Mouse (Mus musculus) neural tube, embryonic 14.5 days (tissue): Measurements from ENCODE around the gene Stoml1. TPM values are rescaled to one million over a fixed set of nuclear protein-coding genes. Genes with fewer than 3 reads are reported as not detected.
"Not testable (repeated sequence)": the region's sequence is repeated elsewhere in the genome, so short reads cannot be mapped to it uniquely, and the experiment has no call there.

Experiments
- ATAC-seq: fragments of 200-750 bp; cut with Nextera tagmentation; 2 replicates; pipeline ENCODE4 v1.8.0; 2017; ENCODE audit warnings: low read depth, mild to moderate bottlenecking, moderate TSS enrichment, moderate library complexity
- H3K27ac ChIP-seq: fragments of 300-500 bp; sonication (generic); 2 replicates; pipeline ENCODE4 v1.5.1; 2014; ENCODE audit warnings: low read depth, mild to moderate bottlenecking, control low read depth, low read length, moderate library complexity, mixed read lengths
- H3K27me3 ChIP-seq: fragments of 300-500 bp; sonication (generic); 2 replicates; pipeline ENCODE4 v1.6.1; 2014; ENCODE audit warnings: low read length; ENCODE audit not compliant: control insufficient read depth, insufficient read depth
- H3K36me3 ChIP-seq: fragments of 300-500 bp; sonication (generic); 2 replicates; pipeline ENCODE4 v1.6.1; 2014; ENCODE audit warnings: low read length, mixed read lengths; ENCODE audit not compliant: control insufficient read depth, insufficient read depth
- H3K4me1 ChIP-seq: fragments of 300-500 bp; sonication (generic); 2 replicates; pipeline ENCODE4 v1.6.1; 2014; ENCODE audit warnings: low read length; ENCODE audit not compliant: control insufficient read depth, insufficient read depth
- H3K4me2 ChIP-seq: fragments of 300-500 bp; sonication (generic); 2 replicates; pipeline ENCODE4 v1.6.1; 2014; ENCODE audit warnings: mild to moderate bottlenecking, low read depth, low read length, control low read depth
- H3K4me3 ChIP-seq: fragments of 300-500 bp; sonication (generic); 2 replicates; pipeline ENCODE4 v1.5.1; 2014; ENCODE audit warnings: low read depth, low read length, control low read depth, mixed read lengths
- H3K9ac ChIP-seq: fragments of 300-500 bp; sonication (generic); replicated peaks from 2 replicates; pipeline ENCODE4 v1.6.1; 2014; ENCODE audit warnings: low read depth, mild to moderate bottlenecking, control low read depth, low read length, mixed read lengths
- H3K9me3 ChIP-seq: fragments of 300-500 bp; sonication (generic); 2 replicates; pipeline ENCODE4 v1.6.1; 2016; ENCODE audit warnings: low read length; ENCODE audit not compliant: control insufficient read depth
- WGBS: fragments of 180-500 bp; shearing (Covaris S2); extraction: QIAGEN DNeasy Blood & Tissue Kit; methylation state at CpG from one replicate; pipeline ENCODE4 v1.1.7; 2014; 5-methylcytosine and 5-hydroxymethylcytosine counted together
- polyA plus RNA-seq: library from polyadenylated mRNA; unstranded; fragments of >200 nt; fragmentation: Nextera tagmentation; extraction: Ambion mirVana; gene quantifications from 2 replicates; pipeline ENCODE4 v1.2.1, GENCODE M21; 2014

Stoml1 gene
- polyA plus RNA-seq, 1 experiment from 2014 or later, result 129 TPM

DNA sequence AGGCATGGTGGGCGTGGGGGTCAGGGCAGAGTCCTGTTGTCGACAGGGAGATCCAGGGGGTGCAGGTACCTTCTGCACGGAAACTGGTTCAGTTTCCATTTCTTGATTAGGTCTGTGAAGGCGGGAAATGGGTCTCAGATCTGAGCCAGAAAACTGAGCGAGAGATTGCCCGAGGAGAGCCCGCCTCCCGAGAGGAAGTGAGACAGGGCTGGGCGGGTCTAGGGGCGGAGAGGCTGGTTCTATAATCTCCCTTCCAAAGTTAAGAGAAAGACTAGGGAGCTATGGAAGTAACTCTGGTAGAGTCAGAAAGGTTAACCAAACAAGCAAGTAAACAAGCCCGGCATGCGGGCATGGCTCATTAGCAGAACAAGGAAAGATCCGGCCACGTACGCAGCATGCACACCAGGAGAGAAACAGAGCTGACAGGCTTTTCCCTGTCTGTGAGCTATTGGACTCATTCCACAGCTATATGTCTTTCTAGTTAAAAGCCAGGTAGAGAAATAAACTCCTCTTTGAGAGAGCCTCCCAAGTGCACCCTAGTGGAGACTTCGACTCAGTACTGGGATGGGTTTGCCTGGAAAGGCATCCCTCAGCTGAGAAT is 3.3 kb upstream of the Stoml1 start, which contains the start of gene Pml:
Gene Pml (minus strand): TSS at position 195 of the 601 bp plus-strand sequence.
- Histone ChIP-seq H3K36me3 (no peaks in the 10 kb centered on the region), H3K27me3 (no peaks in the 10 kb centered on the region), H3K27ac (0 out of 2 replicates have a peak within 1 kb of the TSS, but pooled peaks have one; percentile 12), H3K4me3 (peak within 1 kb of the TSS; percentile 29), H3K4me2 (peak within 1 kb of the TSS; percentile 52), H3K9ac (peak within 1 kb of the TSS; percentile 39; the same call in 1 of the 2 replicates), H3K9me3 (no peaks in the 10 kb centered on the region), H3K4me1 (peaks cover 9% of the 10 kb centered on the region; the same call in 1 of the 2 replicates)
- no peak for ATAC-seq
- WGBS, result 3% methylated on average over 16 of the region's 16 CpGs

DNA sequence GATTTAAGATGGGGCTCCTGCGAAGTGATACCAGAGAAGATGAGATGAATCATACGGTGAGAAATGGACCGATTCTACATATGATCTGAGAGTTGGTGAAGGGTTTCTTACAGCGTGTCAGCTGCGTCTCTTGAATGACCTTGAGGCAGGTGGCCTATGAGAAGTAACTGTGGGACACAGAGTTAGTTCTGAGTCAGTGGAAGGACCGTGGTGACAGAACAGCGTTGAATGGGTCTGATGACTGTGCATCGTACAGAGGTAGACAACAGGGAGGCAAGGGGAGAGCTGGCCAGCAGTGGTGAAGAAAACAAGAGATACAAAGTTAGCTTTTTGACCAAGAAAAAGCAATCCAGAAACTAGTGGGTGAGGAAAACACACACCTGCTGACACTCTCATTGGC is 2.6 kb upstream of the Stoml1 start:
- Histone ChIP-seq H3K9ac (no peak overlapping the region), H3K4me2 (peak overlapping the region; percentile 52; the same call in 1 of the 2 replicates), H3K36me3 (no peaks in the 10 kb centered on the region)

DNA sequence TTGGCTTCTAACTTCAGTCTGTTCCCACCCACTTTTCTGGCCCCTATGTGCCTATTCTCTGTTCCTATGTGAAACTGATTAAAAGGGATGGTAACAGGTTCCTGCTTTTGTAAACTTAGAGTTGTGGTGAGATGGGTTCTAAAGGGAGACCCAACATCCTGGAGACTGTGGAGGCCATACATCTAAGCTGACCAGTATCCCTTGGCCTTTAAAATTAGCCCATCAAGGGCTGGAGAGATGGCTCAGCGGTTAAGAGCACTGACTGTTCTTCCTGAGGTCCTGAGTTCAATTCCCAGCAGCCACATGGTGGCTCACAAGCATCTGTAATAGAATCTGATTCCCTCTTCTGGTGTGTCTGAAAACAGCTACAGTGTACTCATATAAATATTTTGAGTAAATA is 2.2 kb upstream of the Stoml1 start:
- ATAC-seq, H3K9me3 ChIP-seq, H3K36me3 ChIP-seq, H3K4me3 ChIP-seq, H3K27ac ChIP-seq, H3K9ac ChIP-seq, H3K4me2 ChIP-seq, H3K4me1 ChIP-seq, H3K27me3 ChIP-seq: not testable (repeated sequence)
- WGBS, result 100% methylated on average over 1 of the region's 1 CpGs

More for the DNA sequence above, 2.6 kb upstream of the Stoml1 start:
- no peak for ATAC-seq
- Histone ChIP-seq H3K27me3 (no peaks in the 10 kb centered on the region), H3K4me1 (peaks cover 9% of the 10 kb centered on the region; the same call in 1 of the 2 replicates), H3K9me3 (no peaks in the 10 kb centered on the region), H3K27ac (0 out of 2 replicates have a peak overlapping the region, but pooled peaks have one; percentile 12), H3K4me3 (no peak overlapping the region)
- WGBS, result 74% methylated on average over 8 of the region's 8 CpGs

DNA sequence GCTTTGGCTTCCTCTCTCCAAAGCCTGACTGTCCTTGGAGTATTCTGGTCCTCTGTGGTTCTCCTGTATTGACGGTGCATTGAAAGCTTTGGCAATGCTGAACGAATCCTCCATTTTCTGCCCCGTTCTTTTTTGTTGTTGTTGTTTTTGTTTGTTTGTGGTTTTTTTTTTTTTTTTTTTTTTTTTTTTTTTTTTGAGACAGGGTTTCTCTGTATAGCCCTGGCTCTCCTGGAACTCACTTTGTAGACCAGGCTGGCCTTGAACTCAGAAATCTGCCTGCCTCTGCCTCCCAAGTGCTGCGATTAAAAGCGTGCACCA is 800 bp downstream of the Stoml1 start:
- ATAC-seq, H3K36me3 ChIP-seq, H3K9me3 ChIP-seq, H3K4me1 ChIP-seq, H3K27me3 ChIP-seq: not testable (repeated sequence)
- Histone ChIP-seq H3K4me3 (peak overlapping the region; percentile 88), H3K4me2 (peak overlapping the region; percentile 76), H3K27ac (peak overlapping the region; percentile 75), H3K9ac (peak overlapping the region; percentile 86)
- 66% methylated on average over 5 of the region's 5 CpGs for WGBS

DNA sequence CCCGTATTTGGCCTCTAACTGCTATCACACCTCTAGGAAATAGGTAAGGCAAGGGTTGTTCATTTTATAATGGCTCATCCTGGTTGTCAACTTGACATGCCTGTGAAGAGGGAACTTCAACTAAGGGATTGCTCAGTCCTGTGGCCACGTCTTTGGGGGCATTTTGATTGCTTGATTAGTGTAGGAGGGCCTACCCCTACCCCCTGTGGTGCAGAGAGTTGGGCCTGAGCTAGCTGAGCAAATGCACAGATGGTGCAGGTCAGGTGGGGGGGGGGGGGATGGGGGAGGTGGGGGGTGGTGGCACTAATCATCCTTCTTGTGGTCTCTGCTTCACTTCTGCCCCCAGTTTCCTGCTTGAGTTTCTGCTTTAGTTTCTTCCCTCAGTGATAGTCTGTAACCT is 2.1 kb downstream of the Stoml1 start:
- no peaks in the 10 kb centered on the region for H3K27me3 ChIP-seq
- ATAC-seq, result no peak
- H3K4me2 ChIP-seq, result no peak overlapping the region
- H3K27ac ChIP-seq, result no peak overlapping the region
- no peaks in the 10 kb centered on the region for H3K9me3 ChIP-seq
- peaks cover 15% of the 10 kb centered on the region; the same call in 1 of the 2 replicates for H3K36me3 ChIP-seq
- peaks cover 5% of the 10 kb centered on the region; the same call in 1 of the 2 replicates for H3K4me1 ChIP-seq
- WGBS, result 52% methylated on average over 2 of the region's 2 CpGs
- H3K4me3 ChIP-seq, result no peak overlapping the region
- no peak overlapping the region for H3K9ac ChIP-seq

DNA sequence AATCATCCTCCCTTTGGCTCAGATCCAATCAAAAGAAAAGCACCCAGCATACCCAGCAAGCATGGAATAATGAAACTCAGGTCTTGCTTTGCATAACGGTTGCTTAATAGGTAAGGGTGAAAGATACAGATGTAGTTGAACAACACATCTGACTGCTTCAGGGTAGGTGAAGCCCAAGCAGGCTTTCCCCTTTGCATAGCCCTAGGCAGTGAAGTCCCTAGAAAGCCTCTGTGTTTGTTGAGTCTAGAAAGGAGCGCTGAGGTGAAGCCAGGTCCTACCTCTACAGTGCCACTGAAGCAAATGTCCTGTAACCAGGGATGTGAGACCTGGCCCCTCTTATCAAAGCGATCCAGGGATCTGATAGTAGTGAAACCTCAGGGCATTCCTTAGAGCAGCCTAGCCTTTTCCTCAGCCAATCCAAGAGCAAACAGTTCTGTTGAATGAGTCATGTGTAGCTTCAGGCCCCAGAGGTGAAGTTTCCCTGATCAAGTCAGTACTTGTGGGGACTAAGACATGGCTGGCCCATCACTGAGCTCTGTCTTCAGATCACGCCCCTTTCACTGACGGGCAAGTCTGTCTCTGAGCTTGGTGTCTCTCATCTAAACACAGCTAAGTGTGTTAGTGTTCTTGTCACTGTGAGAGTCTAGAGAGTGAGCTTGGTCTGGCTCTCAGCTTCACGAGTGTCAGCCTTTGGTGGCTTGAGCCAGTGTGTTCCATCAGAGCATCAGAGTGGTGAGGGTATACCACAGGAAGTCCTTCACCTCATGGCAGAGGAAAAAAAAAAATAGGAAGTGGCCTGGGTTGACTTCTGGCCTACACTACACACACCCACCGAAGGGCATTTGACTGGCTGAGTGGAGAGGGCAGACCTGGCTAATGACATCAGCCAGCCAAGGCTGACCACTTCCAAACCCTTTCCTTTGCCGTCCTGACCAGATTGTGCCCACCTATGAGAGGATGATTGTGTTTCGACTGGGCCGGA is 3.0 kb downstream of the Stoml1 start:
- no peak overlapping the region for H3K9ac ChIP-seq
- H3K36me3 ChIP-seq, result peaks cover 19% of the 10 kb centered on the region; the same call in 1 of the 2 replicates
- no peak overlapping the region for H3K27ac ChIP-seq
- H3K4me2 ChIP-seq, result no peak overlapping the region
- 94% methylated on average over 10 of the region's 10 CpGs for WGBS
- no peaks in the 10 kb centered on the region for H3K9me3 ChIP-seq
- ATAC-seq, result no peak
- peaks cover 3% of the 10 kb centered on the region; the same call in 1 of the 2 replicates for H3K4me1 ChIP-seq
- H3K27me3 ChIP-seq, result no peaks in the 10 kb centered on the region
- no peak overlapping the region for H3K4me3 ChIP-seq

DNA sequence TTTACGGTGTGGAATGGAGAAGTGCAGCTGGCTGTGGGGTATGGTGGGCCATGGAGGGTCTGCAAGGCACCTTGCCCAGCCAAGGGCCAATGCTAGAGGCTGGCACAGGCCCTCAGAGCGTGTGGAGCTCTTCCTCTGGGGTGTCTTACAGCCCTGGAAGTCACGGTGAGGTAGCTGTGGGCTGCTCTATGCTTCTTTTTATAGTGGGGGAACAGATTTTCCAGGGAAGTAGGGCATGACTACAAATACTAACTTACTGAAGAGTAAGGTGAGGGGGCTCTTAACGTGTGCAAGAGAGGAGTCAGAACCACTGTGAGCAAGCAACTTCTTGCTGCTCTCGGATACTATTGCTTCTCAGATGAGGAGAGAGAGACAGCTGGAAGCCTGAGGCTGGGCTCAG is 9.5 kb downstream of the Stoml1 start:
- no peaks in the 10 kb centered on the region for H3K4me1 ChIP-seq
- 94% methylated on average over 5 of the region's 5 CpGs for WGBS
- no peaks in the 10 kb centered on the region for H3K27me3 ChIP-seq
- H3K4me3 ChIP-seq, result no peak overlapping the region
- no peak overlapping the region for H3K9ac ChIP-seq
- no peak overlapping the region for H3K27ac ChIP-seq
- ATAC-seq, result no peak
- H3K9me3 ChIP-seq, result no peaks in the 10 kb centered on the region
- H3K36me3 ChIP-seq, result peaks cover 25% of the 10 kb centered on the region; the same call in 1 of the 2 replicates
- H3K4me2 ChIP-seq, result no peak overlapping the region

DNA sequence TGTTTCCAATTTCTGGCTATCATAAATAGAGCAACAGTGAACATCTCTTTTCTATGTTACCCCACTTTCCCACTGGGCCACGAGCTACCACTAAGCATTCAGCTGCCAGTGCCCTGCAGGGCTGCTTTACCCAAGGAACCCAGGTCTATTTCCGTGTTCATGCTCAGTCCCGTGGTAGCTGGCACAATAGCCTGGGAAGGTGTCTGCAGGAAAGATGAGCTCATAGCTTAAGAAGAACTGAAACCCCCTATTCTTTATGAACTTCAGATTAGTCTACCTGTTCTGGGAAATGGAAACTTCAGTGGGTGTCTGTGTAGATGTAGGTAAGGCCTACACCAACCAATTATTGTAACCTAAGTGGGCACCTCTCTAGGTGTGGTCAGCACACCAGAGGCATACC is 12.4 kb downstream of the Stoml1 start:
- Histone ChIP-seq H3K36me3 (peaks cover 16% of the 10 kb centered on the region; the same call in 1 of the 2 replicates), H3K9me3 (no peaks in the 10 kb centered on the region), H3K4me1 (no peaks in the 10 kb centered on the region), H3K4me2 (no peak overlapping the region), H3K27me3 (no peaks in the 10 kb centered on the region), H3K9ac (no peak overlapping the region), H3K4me3 (no peak overlapping the region), H3K27ac (no peak overlapping the region)
- WGBS, result 87% methylated on average over 3 of the region's 3 CpGs
- ATAC-seq, result no peak

DNA sequence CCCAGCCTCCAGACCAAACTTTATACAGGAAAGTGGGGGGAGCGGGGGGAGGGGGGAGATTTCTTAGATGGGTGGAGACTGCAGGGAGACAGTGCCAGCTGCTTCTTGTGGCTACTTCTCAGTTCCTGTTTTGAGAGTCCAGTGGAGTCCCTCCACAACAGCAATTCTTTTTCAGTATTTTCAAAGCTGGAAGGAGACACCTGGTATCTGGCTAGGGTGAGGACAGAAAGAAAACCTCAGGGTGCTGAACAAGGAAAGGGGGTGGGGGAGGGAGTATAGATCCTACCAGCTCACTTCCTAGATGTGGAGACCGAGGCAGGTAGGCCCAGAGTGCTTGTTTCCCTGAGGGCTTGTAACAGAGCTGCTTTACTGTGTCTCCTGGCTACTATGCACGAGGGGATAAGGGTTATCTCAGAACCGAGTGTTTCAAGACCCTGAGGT is 13.6 kb downstream of the Stoml1 start:
- 0 out of 2 replicates have a peak overlapping the region, but pooled peaks have one; percentile 10 for H3K27ac ChIP-seq
- H3K9me3 ChIP-seq, result no peaks in the 10 kb centered on the region
- no peak overlapping the region for H3K4me3 ChIP-seq
- no peak overlapping the region for H3K4me2 ChIP-seq
- ATAC-seq, result no peak
- peaks cover 10% of the 10 kb centered on the region; the same call in 1 of the 2 replicates for H3K36me3 ChIP-seq
- H3K27me3 ChIP-seq, result no peaks in the 10 kb centered on the region
- 45% methylated on average over 4 of the region's 4 CpGs for WGBS
- H3K9ac ChIP-seq, result no peak overlapping the region
- no peaks in the 10 kb centered on the region for H3K4me1 ChIP-seq
